Mouse (Mus musculus) layer of hippocampus, adult 8-10 months (tissue): ENCODE results near the gene Tmeff2. TPM values are rescaled to one million over a fixed set of nuclear protein-coding genes. Genes with fewer than 3 reads are reported as not detected.

Source experiments
- DNase-seq, 2 experiments: peaks; one replicate each; pipeline ENCODE4 v3.0.0; 2022; ENCODE audit warnings: low spot score in 2 of 2
- total RNA-seq, 4 experiments: library from RNA; stranded (reverse); gene quantifications; 2 replicates each; pipeline ENCODE4 v1.2.4; 2022

Gene Tmeff2
- total RNA-seq, 4 experiments from 2014 or later: 53.0 to 55.6 (median 53.6) TPM

GRCm38 (mm10) chr1:50979358-50980081 is 79.1 kb downstream of the Tmeff2 start:
- no peak for DNase-seq

- DNase-seq: peak in 1 of 2 experiments; percentile 24
These were observed 80.1 kb downstream of the Tmeff2 start for GRCm38 (mm10) chr1:50980591-50980990.

GRCm38 (mm10) chr1:50981151-50981828 is 80.8 kb downstream of the Tmeff2 start:
- DNase-seq: no peak

GRCm38 (mm10) chr1:50990661-50991060 is 90.2 kb downstream of the Tmeff2 start:
- DNase-seq: no peak

GRCm38 (mm10) chr1:50994505-50994904 is 94.1 kb downstream of the Tmeff2 start:
- DNase-seq: no peak

GRCm38 (mm10) chr1:50999793-51000192 is 99.3 kb downstream of the Tmeff2 start:
- no peak for DNase-seq

GRCm38 (mm10) chr1:51008344-51008743 is 107.9 kb downstream of the Tmeff2 start:
- DNase-seq: no peak

GRCm38 (mm10) chr1:51040249-51040648 is 139.8 kb downstream of the Tmeff2 start:
- DNase-seq: no peak

- DNase-seq: no peak
These were observed 144.4 kb downstream of the Tmeff2 start for GRCm38 (mm10) chr1:51044810-51045209.

- DNase-seq: no peak
These were observed 164.1 kb downstream of the Tmeff2 start for GRCm38 (mm10) chr1:51064549-51064948.

GRCm38 (mm10) chr1:51065652-51066051 is 165.2 kb downstream of the Tmeff2 start:
- DNase-seq: no peak

GRCm38 (mm10) chr1:51068814-51069213 is 168.4 kb downstream of the Tmeff2 start:
- no peak for DNase-seq

- DNase-seq: no peak
These were observed 168.8 kb downstream of the Tmeff2 start for GRCm38 (mm10) chr1:51069288-51069687.

- no peak for DNase-seq
These were observed 173.6 kb downstream of the Tmeff2 start for GRCm38 (mm10) chr1:51074076-51074475.

- no peak for DNase-seq
These were observed 175.6 kb downstream of the Tmeff2 start for GRCm38 (mm10) chr1:51075785-51076771.

GRCm38 (mm10) chr1:51088921-51089320 is 188.5 kb downstream of the Tmeff2 start:
- no peak for DNase-seq

- no peak for DNase-seq
These were observed 189.4 kb downstream of the Tmeff2 start for GRCm38 (mm10) chr1:51089803-51090202.

GRCm38 (mm10) chr1:51090212-51090761 is 189.8 kb downstream of the Tmeff2 start:
- no peak for DNase-seq

- no peak for DNase-seq
These were observed 194.3 kb downstream of the Tmeff2 start for GRCm38 (mm10) chr1:51094713-51095112.

- DNase-seq: no peak
These were observed 196.6 kb downstream of the Tmeff2 start for GRCm38 (mm10) chr1:51096848-51097598.
